Mouse (Mus musculus): Measurements from ENCODE around the gene Clybl.

DNA sequence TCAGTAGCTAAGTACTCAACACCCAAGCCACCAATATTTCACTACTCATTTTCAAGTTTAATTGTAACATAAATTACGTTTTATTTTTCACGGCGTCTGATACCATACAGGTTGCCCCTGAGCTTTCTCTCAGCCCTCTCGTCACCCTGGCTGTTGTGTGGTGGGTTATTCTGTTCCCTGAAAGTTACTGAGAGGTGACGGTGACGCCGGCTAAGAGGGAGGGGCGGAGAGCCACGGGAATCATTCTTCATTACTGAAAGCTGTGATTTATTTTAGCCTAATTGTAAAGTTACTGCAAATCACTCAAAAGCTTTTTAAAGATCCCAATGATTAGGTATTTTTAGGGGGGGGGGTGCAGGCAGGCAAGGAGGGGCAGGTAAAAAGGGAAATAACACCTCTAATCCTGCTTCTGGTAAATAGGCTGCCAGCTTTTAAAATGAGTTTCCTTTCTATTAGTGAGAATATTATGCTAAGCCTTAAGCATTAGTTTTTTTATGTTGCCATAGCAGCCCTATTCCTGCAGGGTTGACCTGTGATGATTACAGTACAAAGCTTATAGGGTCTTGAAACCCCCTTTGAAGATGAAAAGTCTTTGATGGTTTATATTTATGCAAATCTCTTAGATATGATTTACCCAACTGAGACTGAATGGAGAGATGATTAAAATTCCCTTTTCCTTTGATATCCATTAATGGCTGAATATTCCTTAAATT lies 192.9 kb downstream of the Clybl start:
- TF ChIP-seq TBP (conservative IDR thresholded peaks at IDR 0.05; ENCODE audit: low read depth, low read length), result no peak
- TF ChIP-seq HCFC1 (IDR thresholded peaks at IDR 0.05; ENCODE audit: low read depth, low read length), result no peak

All from CH12.LX (cell line).